Mouse (Mus musculus) lung, embryonic 14.5 days (tissue): ENCODE results near the gene Gm13289. TPM values are rescaled to one million over a fixed set of nuclear protein-coding genes. Genes with fewer than 3 reads are reported as not detected.
A peak's percentile ranks its signal among the peaks of the same experiment; 100 is the strongest.
"Not testable (repeated sequence)": the region's sequence is repeated elsewhere in the genome, so short reads cannot be mapped to it uniquely, and the experiment has no call there.

ENCODE experiments used
- ATAC-seq: fragments of 200-750 bp; cut with Nextera tagmentation; 2 replicates; pipeline ENCODE4 v1.8.0; 2017; ENCODE audit warnings: mild to moderate bottlenecking, moderate TSS enrichment, moderate library complexity; ENCODE audit not compliant: insufficient read depth
- DNase-seq: peaks from one replicate; pipeline ENCODE4 v3.0.0-alpha.2; 2015
- H3K27ac ChIP-seq: fragments of 300-500 bp; sonication (generic); 2 replicates; pipeline ENCODE4 v1.5.1; 2014; ENCODE audit warnings: low read depth, mild to moderate bottlenecking, moderate library complexity
- H3K27me3 ChIP-seq: fragments of 300-500 bp; sonication (generic); 2 replicates; pipeline ENCODE4 v1.6.1; 2014; ENCODE audit warnings: low read length, control low read depth; ENCODE audit not compliant: insufficient read depth
- H3K36me3 ChIP-seq: fragments of 300-500 bp; sonication (generic); 2 replicates; pipeline ENCODE4 v1.6.1; 2014; ENCODE audit warnings: control low read depth; ENCODE audit not compliant: insufficient read depth
- H3K4me1 ChIP-seq: fragments of 300-500 bp; sonication (generic); 2 replicates; pipeline ENCODE4 v1.6.1; 2014; ENCODE audit warnings: antibody characterized with exemption, control low read depth; ENCODE audit not compliant: insufficient read depth
- H3K4me2 ChIP-seq: fragments of 300-500 bp; sonication (generic); 2 replicates; pipeline ENCODE4 v1.6.1; 2014; ENCODE audit warnings: mild to moderate bottlenecking
- H3K4me3 ChIP-seq: fragments of 300-500 bp; sonication (generic); 2 replicates; pipeline ENCODE4 v1.5.1; 2014; ENCODE audit warnings: low read depth, low read length
- H3K9ac ChIP-seq: fragments of 300-500 bp; sonication (generic); 2 replicates; pipeline ENCODE4 v1.6.1; 2014
- H3K9me3 ChIP-seq: fragments of 300-500 bp; sonication (generic); 2 replicates; pipeline ENCODE4 v1.6.1; 2016; ENCODE audit warnings: low read depth, low read length, control low read depth
- CTCF ChIP-seq: IDR thresholded peaks from 2 replicates; pipeline ENCODE4 v1.5.1; 2016; ENCODE audit warnings: antibody characterized with exemption, low read depth
- WGBS: fragments of 180-500 bp; shearing (Covaris S2); extraction: QIAGEN DNeasy Blood & Tissue Kit; methylation state at CpG from one replicate; pipeline ENCODE4 v1.1.7; 2014; 5-methylcytosine and 5-hydroxymethylcytosine counted together
- polyA plus RNA-seq: library from polyadenylated mRNA; unstranded; fragments of >200 nt; fragmentation: Nextera tagmentation; extraction: Ambion mirVana; gene quantifications from 2 replicates; pipeline ENCODE4 v1.2.1, GENCODE M21; 2014

Gene Gm13289
- polyA plus RNA-seq = not detected in 2 replicates

GRCm38 (mm10) chr4:88776622-88777021, at the start of gene Gm13289:
Gene Gm13289, plus strand, starts transcription at chr4:88776922.
- not testable (repeated sequence) for H3K4me2 ChIP-seq, H3K4me1 ChIP-seq, H3K4me3 ChIP-seq, H3K27ac ChIP-seq, DNase-seq, H3K9ac ChIP-seq, ATAC-seq, H3K27me3 ChIP-seq, H3K9me3 ChIP-seq, H3K36me3 ChIP-seq
- WGBS = no CpG with 5 or more reads among the region's 29 CpGs

- WGBS = 3% methylated on average over 1 of the region's 1 CpGs
These were observed 49.4 kb upstream of the Gm13289 start for GRCm38 (mm10) chr4:88727324-88727723.

GRCm38 (mm10) chr4:88738480-88738879, 38.2 kb upstream of the Gm13289 start:
- no peaks in the 10 kb centered on the region for H3K27me3 ChIP-seq
- H3K4me1 ChIP-seq = peaks cover 5% of the 10 kb centered on the region; the same call in 1 of the 2 replicates
- no peak overlapping the region for H3K9ac ChIP-seq
- peak; percentile 35; the same call in 1 of the 2 replicates for ATAC-seq
- DNase-seq = peak; percentile 91
- 3% methylated on average over 2 of the region's 2 CpGs for WGBS
- no peak overlapping the region for H3K4me2 ChIP-seq
- TF ChIP-seq CTCF = peak; percentile 85
- no peak overlapping the region for H3K4me3 ChIP-seq
- H3K27ac ChIP-seq = no peak overlapping the region
- H3K9me3 ChIP-seq = no peaks in the 10 kb centered on the region
- no peaks in the 10 kb centered on the region for H3K36me3 ChIP-seq

More at GRCm38 (mm10) chr4:88727324-88727723, 49.4 kb upstream of the Gm13289 start:
- Histone ChIP-seq H3K27ac (0 out of 2 replicates have a peak overlapping the region, but pooled peaks have one; percentile 15), H3K9me3 (no peaks in the 10 kb centered on the region), H3K27me3 (no peaks in the 10 kb centered on the region), H3K4me2 (no peak overlapping the region), H3K36me3 (no peaks in the 10 kb centered on the region), H3K4me3 (no peak overlapping the region), H3K9ac (no peak overlapping the region), H3K4me1 (no peaks in the 10 kb centered on the region)
- peak; percentile 52; the same call in 1 of the 2 replicates for ATAC-seq
- peak; percentile 78 for TF ChIP-seq CTCF
- DNase-seq = peak; percentile 72

- no peak for TF ChIP-seq CTCF
- no peak overlapping the region for H3K27ac ChIP-seq
- no peaks in the 10 kb centered on the region for H3K9me3 ChIP-seq
- H3K36me3 ChIP-seq = no peaks in the 10 kb centered on the region
- no peak overlapping the region for H3K4me2 ChIP-seq
- H3K4me1 ChIP-seq = peaks cover 5% of the 10 kb centered on the region; the same call in 1 of the 2 replicates
- ATAC-seq (no peak), DNase-seq (no peak)
- no peak overlapping the region for H3K9ac ChIP-seq
- 91% methylated on average over 6 of the region's 6 CpGs for WGBS
- no peak overlapping the region for H3K4me3 ChIP-seq
- H3K27me3 ChIP-seq = no peaks in the 10 kb centered on the region
These were observed 37.7 kb upstream of the Gm13289 start for GRCm38 (mm10) chr4:88739036-88739435.

- H3K9me3 ChIP-seq = no peaks in the 10 kb centered on the region
- no peaks in the 10 kb centered on the region for H3K36me3 ChIP-seq
- no peak for ATAC-seq
- no peak overlapping the region for H3K27ac ChIP-seq
- no peak overlapping the region for H3K4me2 ChIP-seq
- H3K4me1 ChIP-seq = peaks cover 5% of the 10 kb centered on the region; the same call in 1 of the 2 replicates
- DNase-seq = no peak
- H3K4me3 ChIP-seq = no peak overlapping the region
- H3K9ac ChIP-seq = no peak overlapping the region
- no peak for TF ChIP-seq CTCF
- 84% methylated on average over 4 of the region's 4 CpGs for WGBS
- H3K27me3 ChIP-seq = no peaks in the 10 kb centered on the region
These were observed 35.3 kb upstream of the Gm13289 start for GRCm38 (mm10) chr4:88741426-88741825.

GRCm38 (mm10) chr4:88742771-88743371, 33.9 kb upstream of the Gm13289 start:
- H3K4me1 ChIP-seq = peaks cover 5% of the 10 kb centered on the region; the same call in 1 of the 2 replicates
- H3K4me3 ChIP-seq = no peak overlapping the region
- no peaks in the 10 kb centered on the region for H3K27me3 ChIP-seq
- no peak overlapping the region for H3K4me2 ChIP-seq
- DNase-seq (peak; percentile 58), ATAC-seq (no peak)
- H3K27ac ChIP-seq = no peak overlapping the region
- WGBS = 53% methylated on average over 7 of the region's 7 CpGs
- no peaks in the 10 kb centered on the region for H3K9me3 ChIP-seq
- H3K36me3 ChIP-seq = no peaks in the 10 kb centered on the region
- H3K9ac ChIP-seq = no peak overlapping the region
- peak; percentile 42 for TF ChIP-seq CTCF

- H3K36me3 ChIP-seq = no peaks in the 10 kb centered on the region
- ATAC-seq (no peak; the same call in 1 of the 2 replicates), DNase-seq (no peak)
- no peak for TF ChIP-seq CTCF
- no peak overlapping the region for H3K4me2 ChIP-seq
- H3K9ac ChIP-seq = no peak overlapping the region
- H3K27ac ChIP-seq = no peak overlapping the region
- H3K9me3 ChIP-seq = no peaks in the 10 kb centered on the region
- no peaks in the 10 kb centered on the region for H3K27me3 ChIP-seq
- 69% methylated on average over 3 of the region's 3 CpGs for WGBS
- no peak overlapping the region for H3K4me3 ChIP-seq
- peaks cover 5% of the 10 kb centered on the region; the same call in 1 of the 2 replicates for H3K4me1 ChIP-seq
These were observed 32.5 kb upstream of the Gm13289 start for GRCm38 (mm10) chr4:88744207-88744606.
